Mouse (Mus musculus) heart, postnatal 0 days (tissue): Measurements from ENCODE around the gene Ocln.

ENCODE experiments used
- CTCF ChIP-seq: IDR thresholded peaks from 2 replicates; pipeline ENCODE4 v1.5.1; 2016; ENCODE audit warnings: antibody characterized with exemption, control low read depth, low read depth
- EP300 ChIP-seq: IDR thresholded peaks from 2 replicates; pipeline ENCODE4 v1.6.1; 2016; ENCODE audit warnings: antibody characterized with exemption, low read depth

DNA sequence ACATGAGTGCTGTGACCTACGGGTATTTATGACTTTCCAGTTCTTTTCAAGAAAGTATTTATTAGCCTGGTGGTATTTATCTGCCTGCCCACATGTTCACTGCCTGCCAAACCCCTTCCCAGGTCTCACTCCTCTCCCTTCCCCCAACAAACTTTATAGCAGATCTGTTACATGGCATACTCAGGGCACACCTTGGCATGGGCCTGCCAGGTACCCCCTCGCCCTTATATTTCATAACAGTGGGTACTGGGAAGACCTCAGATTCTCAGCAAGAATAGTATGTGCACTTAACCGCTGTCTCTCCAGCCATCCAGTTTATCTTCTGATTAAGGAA, 43.0 kb upstream of the Ocln start:
- TF ChIP-seq CTCF (no peak), EP300 (no peak)
